Mouse (Mus musculus) adrenal gland, postnatal 10 days (tissue): Measurements from ENCODE around the gene Hdac11. TPM values are rescaled to one million over a fixed set of nuclear protein-coding genes. Genes with fewer than 3 reads are reported as not detected.
A peak's percentile ranks its signal among the peaks of the same experiment; 100 is the strongest.

Experiments
- DNase-seq: peaks from one replicate; pipeline ENCODE4 v3.0.0; 2021; ENCODE audit warnings: mixed read lengths
- total RNA-seq, 2 experiments: library from RNA; stranded (reverse); gene quantifications; 2 replicates each; pipeline ENCODE4 v1.2.3; 2021

The Hdac11 gene
- total RNA-seq, 2 experiments from 2014 or later = 9.7 to 12.3 TPM

GRCm38 (mm10) chr6:91130856-91131255 is 25.6 kb upstream of the Hdac11 start:
- no peak for DNase-seq

- DNase-seq = no peak
Measured at GRCm38 (mm10) chr6:91137343-91137956, 19.0 kb upstream of the Hdac11 start.

GRCm38 (mm10) chr6:91139846-91140245 is 16.6 kb upstream of the Hdac11 start:
- peak; percentile 80 for DNase-seq

GRCm38 (mm10) chr6:91145056-91145455 is 11.4 kb upstream of the Hdac11 start:
- no peak for DNase-seq

- peak; percentile 24 for DNase-seq
Measured at GRCm38 (mm10) chr6:91145572-91145971, 10.9 kb upstream of the Hdac11 start.

- DNase-seq = no peak
Measured at GRCm38 (mm10) chr6:91146443-91147151, 9.9 kb upstream of the Hdac11 start.

- DNase-seq = no peak
Measured at GRCm38 (mm10) chr6:91147152-91147770, 9.2 kb upstream of the Hdac11 start.

- no peak for DNase-seq
Measured at GRCm38 (mm10) chr6:91152892-91153548, 3.4 kb upstream of the Hdac11 start.

- no peak for DNase-seq
Measured at GRCm38 (mm10) chr6:91153549-91154064, 2.9 kb upstream of the Hdac11 start.

GRCm38 (mm10) chr6:91154685-91155084 is 1.8 kb upstream of the Hdac11 start:
- no peak for DNase-seq

GRCm38 (mm10) chr6:91155286-91155685 is 1.2 kb upstream of the Hdac11 start:
- no peak for DNase-seq

GRCm38 (mm10) chr6:91156062-91156461 is 403 bp upstream of the Hdac11 start:
- DNase-seq = no peak

- DNase-seq = no peak
Measured at GRCm38 (mm10) chr6:91157237-91157570, 739 bp downstream of the Hdac11 start.

- DNase-seq = no peak
Measured at GRCm38 (mm10) chr6:91159047-91159446, 2.6 kb downstream of the Hdac11 start.

- peak; percentile 79 for DNase-seq
Measured at GRCm38 (mm10) chr6:91160399-91160798, 3.9 kb downstream of the Hdac11 start.

- DNase-seq = no peak
Measured at GRCm38 (mm10) chr6:91160976-91161375, 4.5 kb downstream of the Hdac11 start.

GRCm38 (mm10) chr6:91161506-91162235 is 5.2 kb downstream of the Hdac11 start:
- no peak for DNase-seq

GRCm38 (mm10) chr6:91162314-91162713 is 5.8 kb downstream of the Hdac11 start:
- DNase-seq = no peak

GRCm38 (mm10) chr6:91163195-91163911 is 6.9 kb downstream of the Hdac11 start:
- no peak for DNase-seq

- no peak for DNase-seq
Measured at GRCm38 (mm10) chr6:91164584-91164983, 8.1 kb downstream of the Hdac11 start.

- peak; percentile 83 for DNase-seq
Measured at GRCm38 (mm10) chr6:91165210-91165609, 8.7 kb downstream of the Hdac11 start.
